Mouse (Mus musculus) myocyte (in vitro differentiated cells): ENCODE measurements around the gene Vgll2.

Source experiments
- CEBPB ChIP-seq: IDR thresholded peaks from 2 replicates; pipeline ENCODE4 v1.6.1; 2011; ENCODE audit warnings: mild to moderate bottlenecking, moderate library complexity; ENCODE audit not compliant: poor library complexity, insufficient read depth, severe bottlenecking
- E2F4 ChIP-seq: IDR thresholded peaks from one replicate; pipeline ENCODE4 v1.6.1; 2011; ENCODE audit warnings: mild to moderate bottlenecking, control low read depth, moderate library complexity; ENCODE audit not compliant: insufficient read depth
- MAX ChIP-seq: IDR thresholded peaks from one replicate; pipeline ENCODE4 v1.6.1; 2011; ENCODE audit warnings: low read depth, mild to moderate bottlenecking, control low read depth
- MYOD1 ChIP-seq, 3 experiments: IDR thresholded peaks; one replicate each; pipeline ENCODE4 v1.6.1; 2011; ENCODE audit warnings: control low read depth in 2 of 3, low read depth in 2 of 3, mild to moderate bottlenecking in 2 of 3, moderate library complexity in 1 of 3; ENCODE audit not compliant: insufficient read length in 2 of 3, control insufficient read depth in 1 of 3
- MYOG ChIP-seq, 3 experiments: IDR thresholded peaks; one replicate each; pipeline ENCODE4 v1.6.1; 2011; ENCODE audit warnings: control low read depth in 2 of 3, low read depth in 2 of 3, mild to moderate bottlenecking in 2 of 3; ENCODE audit not compliant: insufficient read length in 2 of 3, control insufficient read depth in 1 of 3, insufficient read depth in 1 of 3
- POLR2A ChIP-seq: IDR thresholded peaks from one replicate; pipeline ENCODE4 v1.6.1; 2011; ENCODE audit warnings: low read depth, mild to moderate bottlenecking, control low read depth, moderate library complexity; ENCODE audit not compliant: insufficient read length
- POLR2AphosphoS2 ChIP-seq: IDR thresholded peaks from one replicate; pipeline ENCODE4 v1.6.1; 2011; ENCODE audit warnings: low read depth, control low read depth; ENCODE audit not compliant: insufficient read length
- REST ChIP-seq: IDR thresholded peaks from one replicate; pipeline ENCODE4 v1.6.1; 2011; ENCODE audit warnings: mild to moderate bottlenecking, control low read depth, moderate library complexity; ENCODE audit not compliant: insufficient read depth, insufficient read length
- SRF ChIP-seq: IDR thresholded peaks from one replicate; pipeline ENCODE4 v1.6.1; 2011; ENCODE audit warnings: low read depth; ENCODE audit not compliant: control insufficient read depth, insufficient read length
- TCF12 ChIP-seq: IDR thresholded peaks from one replicate; pipeline ENCODE4 v1.6.1; 2011; ENCODE audit warnings: mild to moderate bottlenecking, control low read depth; ENCODE audit not compliant: poor library complexity, insufficient read depth, severe bottlenecking
- TCF3 ChIP-seq: IDR thresholded peaks from one replicate; pipeline ENCODE4 v1.6.1; 2011; ENCODE audit warnings: low read depth, control low read depth; ENCODE audit not compliant: insufficient read length
- USF1 ChIP-seq: IDR thresholded peaks from one replicate; pipeline ENCODE4 v1.6.1; 2011; ENCODE audit warnings: low read depth, mild to moderate bottlenecking, control low read depth, moderate library complexity

GRCm38 (mm10) chr10:52021231-52021630 is 1.1 kb upstream of the Vgll2 start:
- TF ChIP-seq MAX (no peak), SRF (no peak), POLR2A (no peak), USF1 (no peak), E2F4 (no peak), MYOG (IDR thresholded peaks at IDR 0.05; ENCODE audit: control insufficient read depth in 1 of 3, insufficient read depth in 1 of 3, insufficient read length in 2 of 3, low read depth in 2 of 3) (no peak), POLR2AphosphoS2 (no peak), TCF12 (no peak), MYOD1 (IDR thresholded peaks at IDR 0.05; ENCODE audit: control insufficient read depth in 1 of 3, insufficient read length in 2 of 3, low read depth in 2 of 3) (no peak), REST (no peak), CEBPB (no peak), TCF3 (no peak)
